Mouse (Mus musculus) v-Abl transformed pro-B cells (cell line): Measurements from ENCODE around the gene Bbx.

Experiments used
- in situ Hi-C, 2 experiments: fragments of 400-800 bp; cut with MboI; formaldehyde crosslinking; loops; one replicate each; pipeline ENCODE4 v1.15.1; 2025; ENCODE audit not compliant: unreplicated experiment in 2 of 2

Bbx gene

DNA sequence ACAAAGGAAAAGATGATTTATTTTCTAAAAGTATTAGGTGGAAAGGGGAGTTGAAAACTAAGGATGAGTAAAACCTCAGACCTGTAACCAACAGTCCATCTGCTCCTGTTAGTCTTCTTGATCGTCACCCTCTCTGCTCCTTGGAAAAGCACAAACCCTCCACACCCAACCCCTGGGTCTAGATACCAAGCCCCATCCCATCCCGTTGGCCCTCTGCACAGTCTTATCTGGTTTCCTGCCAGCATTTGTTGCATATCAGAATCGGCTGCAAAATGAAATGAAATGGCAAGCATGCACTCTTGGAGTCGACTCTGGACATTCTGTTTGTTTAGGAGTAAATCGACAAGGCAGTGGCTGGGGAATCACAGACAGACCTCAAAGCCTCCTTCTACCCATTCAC lies 29.3 kb downstream of the Bbx start:
- in situ Hi-C loops, result no loop called here

DNA sequence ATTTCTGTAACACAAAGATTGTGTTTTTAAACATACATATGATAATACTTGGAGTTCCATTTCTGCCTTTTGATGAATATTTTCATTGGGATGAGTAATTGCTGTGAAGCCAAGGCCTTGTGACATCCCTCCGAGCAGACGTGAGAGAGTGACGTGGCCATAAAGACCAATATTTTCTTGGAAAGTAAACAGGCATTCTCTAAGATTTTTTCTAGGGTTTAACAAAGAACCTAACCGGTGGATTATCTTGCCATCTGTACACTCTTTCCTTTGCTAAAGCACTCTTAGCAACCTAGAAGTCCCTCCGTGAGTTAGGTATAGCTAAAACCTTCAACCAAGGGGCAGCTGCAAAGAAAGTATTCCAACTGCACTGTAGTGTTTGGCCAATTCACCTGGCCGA lies 32.4 kb downstream of the Bbx start:
- in situ Hi-C loops, result no loop called here

GRCm38 (mm10) chr16:50398564-50398963 lies 33.6 kb downstream of the Bbx start:
- in situ Hi-C loops, result no loop called here

GRCm38 (mm10) chr16:50395928-50396612 lies 36.1 kb downstream of the Bbx start:
- in situ Hi-C loops, result no loop called here

- in situ Hi-C loops, result no loop called here
Measured at GRCm38 (mm10) chr16:50388499-50388898, 43.7 kb downstream of the Bbx start.

- in situ Hi-C loops, result no loop called here
Measured at GRCm38 (mm10) chr16:50383541-50383940, 48.6 kb downstream of the Bbx start.

- in situ Hi-C loops, result no loop called here
Measured at GRCm38 (mm10) chr16:50381351-50381746, 50.8 kb downstream of the Bbx start.

GRCm38 (mm10) chr16:50380682-50381350 lies 51.4 kb downstream of the Bbx start:
- in situ Hi-C loops, result no loop called here

DNA sequence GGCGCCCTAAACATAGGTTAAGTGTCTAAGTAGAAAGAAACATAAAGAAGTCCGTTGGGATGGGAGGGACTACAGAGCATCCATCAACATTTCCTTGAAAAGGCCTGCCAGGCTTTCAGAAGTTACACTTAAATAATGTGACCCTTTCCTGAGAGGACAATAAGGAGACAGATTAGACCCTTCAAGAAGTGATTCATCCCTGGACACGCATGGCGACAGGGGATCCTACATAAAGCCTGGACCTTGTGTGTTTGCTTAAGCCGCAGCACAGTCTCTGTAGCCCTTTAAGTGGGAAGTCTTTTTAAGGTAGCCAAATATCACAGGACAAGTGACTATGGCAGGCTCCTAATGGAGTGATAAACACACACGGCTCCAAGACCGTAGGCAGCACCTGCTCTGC lies 52.0 kb downstream of the Bbx start:
- in situ Hi-C loops, result no loop called here

DNA sequence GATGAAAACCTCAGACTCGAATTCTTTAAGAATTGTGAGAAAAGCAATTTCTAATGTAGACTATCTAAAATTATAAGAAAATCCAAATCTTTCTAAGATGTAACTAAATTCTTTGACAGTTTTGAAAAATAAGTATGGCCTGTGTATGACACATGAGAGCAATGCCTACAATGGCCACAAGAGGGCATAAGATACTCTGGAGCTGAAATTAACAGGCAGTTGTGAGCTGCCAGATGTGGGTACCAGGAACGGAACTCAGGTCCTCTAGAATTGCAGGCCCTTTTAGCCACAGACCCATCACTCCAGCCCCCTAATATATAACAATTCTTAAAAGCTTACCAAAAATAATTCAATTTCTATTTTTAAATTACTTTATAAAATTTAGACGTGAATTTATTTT lies 57.6 kb downstream of the Bbx start:
- in situ Hi-C loops, result loop anchor here (5.0 kb wide), 1 partner anchor 363 kb away; no protein-coding TSS in a partner anchor

DNA sequence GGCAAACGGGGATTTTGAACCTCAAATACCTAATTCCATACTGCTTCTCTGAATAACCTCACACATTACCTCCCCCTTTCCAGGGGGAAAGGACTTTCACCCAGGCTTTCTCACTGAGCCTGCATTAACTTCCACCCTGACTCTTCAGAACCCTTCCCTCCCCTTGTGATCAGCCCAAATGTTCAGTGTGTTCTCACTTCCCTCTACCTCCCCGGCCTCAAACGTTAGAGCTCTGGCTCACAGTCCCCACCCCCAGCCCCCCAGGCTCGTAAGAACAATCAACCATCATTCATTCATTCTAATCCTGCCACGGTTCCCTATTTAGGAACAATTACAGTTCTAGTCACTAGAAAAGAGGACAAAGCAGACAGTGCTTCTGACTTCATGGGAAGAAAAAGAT lies 58.5 kb downstream of the Bbx start:
- in situ Hi-C loops, result loop anchor here in 1 of 2 experiments (5.0 kb wide), 1 partner anchor 364 kb away; no protein-coding TSS in a partner anchor

DNA sequence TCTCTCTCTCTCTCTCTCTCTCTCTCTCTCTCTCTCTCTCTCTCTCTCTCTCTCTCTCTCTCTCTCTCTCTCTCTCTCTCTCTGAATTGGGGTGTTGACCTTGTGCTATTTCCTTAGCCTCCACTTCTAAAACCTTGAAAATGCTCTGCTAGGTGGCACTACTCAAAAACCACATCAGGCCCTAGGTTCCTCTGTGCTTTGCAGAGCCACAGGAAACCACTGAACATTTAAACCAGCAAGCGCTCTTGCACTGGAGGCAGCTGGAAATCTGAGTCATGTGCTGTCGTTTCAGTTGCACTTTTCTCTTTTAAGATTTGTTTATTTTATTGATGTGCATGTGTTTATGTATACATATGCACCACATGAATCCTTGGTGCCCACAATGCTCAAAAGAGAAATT lies 59.6 kb downstream of the Bbx start:
- in situ Hi-C loops, result loop anchor here in 1 of 2 experiments (5.0 kb wide), 1 partner anchor 365 kb away; no protein-coding TSS in a partner anchor

- in situ Hi-C loops, result loop anchor here in 1 of 2 experiments (5.0 kb wide), 1 partner anchor 366 kb away; no protein-coding TSS in a partner anchor
Measured at GRCm38 (mm10) chr16:50371460-50371859, 60.7 kb downstream of the Bbx start.

GRCm38 (mm10) chr16:50370423-50370822 lies 61.8 kb downstream of the Bbx start:
- in situ Hi-C loops, result loop anchor here in 1 of 2 experiments (5.0 kb wide), 1 partner anchor 367 kb away; no protein-coding TSS in a partner anchor

- in situ Hi-C loops, result no loop called here
Measured at GRCm38 (mm10) chr16:50366556-50366955, 65.6 kb downstream of the Bbx start.

- in situ Hi-C loops, result no loop called here
Measured at GRCm38 (mm10) chr16:50364189-50365059, 67.8 kb downstream of the Bbx start.

DNA sequence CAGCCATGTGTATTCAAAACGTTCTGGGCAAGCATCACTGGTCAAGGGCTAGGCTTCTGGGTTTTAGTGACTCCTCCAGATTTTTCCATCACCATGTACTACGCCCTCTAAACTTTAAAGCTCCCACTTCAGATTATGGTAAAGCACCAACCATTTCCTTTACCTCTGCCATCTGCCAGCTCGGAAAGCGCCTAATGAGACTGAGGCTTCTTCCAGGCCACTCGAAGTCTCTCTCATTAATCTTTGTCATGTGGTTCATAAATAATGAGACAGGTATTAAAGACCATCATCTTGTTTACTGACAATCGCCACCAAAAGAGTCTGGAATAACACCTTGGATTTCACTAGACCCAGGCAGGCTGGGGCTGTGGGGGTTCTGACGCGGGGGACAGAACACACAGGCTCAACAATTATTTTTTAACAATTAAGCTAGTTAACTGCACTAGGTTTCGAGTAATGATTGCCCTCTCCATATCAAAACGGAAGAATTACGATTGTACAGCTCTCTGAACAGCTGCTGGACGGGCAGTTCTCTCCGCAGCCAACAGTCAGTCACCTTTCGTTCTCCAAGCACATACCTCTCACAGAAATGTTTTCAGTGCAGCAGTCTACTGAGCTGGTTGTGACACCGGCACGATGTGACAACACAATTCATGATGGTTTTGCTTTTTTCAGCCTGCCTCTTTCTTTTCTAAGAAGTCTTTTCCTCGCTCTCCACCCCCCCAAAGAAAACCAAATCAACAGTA lies 68.6 kb downstream of the Bbx start:
- in situ Hi-C loops, result no loop called here

- in situ Hi-C loops, result no loop called here
Measured at GRCm38 (mm10) chr16:50360631-50361030, 71.6 kb downstream of the Bbx start.

DNA sequence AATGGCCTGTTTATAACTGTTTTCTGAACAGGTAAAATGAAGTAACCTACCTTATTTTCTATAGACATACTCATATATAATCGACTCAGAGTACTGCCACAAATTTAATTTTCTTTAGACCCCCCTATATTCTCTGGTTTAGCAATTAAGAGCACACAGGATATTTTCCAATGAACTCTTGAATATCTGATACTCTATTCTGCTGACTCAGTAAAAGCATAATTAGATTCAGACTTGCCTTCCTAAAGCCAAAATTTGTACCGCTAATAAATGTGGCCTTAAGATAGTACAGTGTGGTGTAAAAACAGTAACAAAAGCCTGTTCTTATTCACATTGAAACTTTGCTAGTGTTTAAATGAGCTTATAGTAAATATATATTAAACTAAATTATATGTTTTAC lies 102.5 kb downstream of the Bbx start:
- in situ Hi-C loops, result no loop called here

DNA sequence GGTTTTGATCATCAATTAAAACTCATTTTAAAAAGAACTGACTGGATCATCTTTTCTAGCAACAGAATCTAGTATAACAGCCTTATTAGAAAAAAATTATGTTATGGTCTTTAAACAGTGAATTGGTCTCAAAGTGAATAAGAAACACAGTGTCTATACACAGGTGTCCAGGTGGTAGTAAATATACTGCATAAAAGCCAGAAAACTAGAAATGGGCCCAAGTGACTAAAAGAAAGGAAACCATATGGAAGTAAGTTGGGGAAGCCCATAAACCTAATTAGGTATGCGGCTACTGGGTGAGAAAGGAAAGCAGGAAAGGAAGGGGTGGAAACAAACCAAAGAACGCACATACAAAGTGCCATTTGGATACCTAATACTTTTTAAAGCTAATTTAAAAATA lies 107.4 kb downstream of the Bbx start:
- in situ Hi-C loops, result loop anchor here in 1 of 2 experiments (25.0 kb wide), 1 partner anchor 1312 kb away; no protein-coding TSS in a partner anchor
